Mouse (Mus musculus): ENCODE measurements around the gene Lrp3.
"Not testable (repeated sequence)": the region's sequence is repeated elsewhere in the genome, so short reads cannot be mapped to it uniquely, and the experiment has no call there.

Lrp3 gene

GRCm38 (mm10) chr7:35215225-35215624 is at the start of gene Lrp3:
TSS of gene Lrp3 (minus strand) at chr7:35215498.
- in situ Hi-C loops (cut with MboI; ENCODE audit: low pct_unique_long_range_greater_than_20kb in 1 of 2, low sequenced_read_pairs in 2 of 2, unreplicated experiment in 1 of 2), result no loop called here

DNA sequence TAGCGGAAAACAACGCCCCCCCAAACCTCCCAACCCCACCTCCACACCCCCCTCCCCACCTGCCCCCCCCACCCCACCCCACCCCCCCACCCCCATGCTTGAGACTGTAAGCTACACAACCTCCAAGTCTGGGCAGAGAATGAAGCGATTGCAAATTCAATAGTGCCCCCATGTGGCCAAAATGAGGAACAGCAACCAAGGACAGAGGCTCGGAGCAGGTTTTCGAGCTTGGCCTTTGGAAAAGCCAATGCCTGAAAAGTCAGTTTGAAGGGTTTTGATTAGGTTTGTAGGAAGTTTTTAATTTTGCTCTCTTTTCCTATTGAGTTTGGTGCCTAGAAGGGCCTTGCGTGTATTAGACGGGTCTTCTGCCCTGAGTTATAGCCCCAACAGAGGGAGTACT is 49.4 kb upstream of the Lrp3 start:
- in situ Hi-C loops (cut with MboI; ENCODE audit: low pct_unique_long_range_greater_than_20kb in 1 of 2, low sequenced_read_pairs in 2 of 2, unreplicated experiment in 1 of 2), result no loop called here

GRCm38 (mm10) chr7:35263595-35264489 is 48.5 kb upstream of the Lrp3 start:
- in situ Hi-C loops (cut with MboI; ENCODE audit: low pct_unique_long_range_greater_than_20kb in 1 of 2, low sequenced_read_pairs in 2 of 2, unreplicated experiment in 1 of 2), result no loop called here

DNA sequence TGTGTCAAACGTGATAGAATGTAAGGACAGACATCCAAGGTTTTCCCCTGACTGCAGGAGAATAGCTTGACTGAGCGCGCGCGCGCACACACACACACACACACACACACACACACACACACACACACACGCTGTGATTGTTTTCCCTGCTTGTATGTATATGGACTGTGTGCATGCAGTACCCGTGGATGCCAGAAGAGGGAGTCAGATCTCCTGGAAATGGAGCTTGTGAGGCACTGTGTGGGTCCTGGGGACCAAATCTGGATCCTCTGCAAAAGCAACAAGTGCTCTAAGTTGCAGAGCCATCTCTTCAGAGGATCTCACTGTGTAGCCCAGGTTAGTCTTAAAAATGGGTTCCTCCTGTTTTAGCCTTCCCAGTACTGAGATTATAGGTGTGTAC is 44.1 kb upstream of the Lrp3 start:
- in situ Hi-C loops (cut with MboI; ENCODE audit: low pct_unique_long_range_greater_than_20kb in 1 of 2, low sequenced_read_pairs in 2 of 2, unreplicated experiment in 1 of 2), result no loop called here

GRCm38 (mm10) chr7:35258294-35258693 is 43.0 kb upstream of the Lrp3 start:
- in situ Hi-C loops (cut with MboI; ENCODE audit: low pct_unique_long_range_greater_than_20kb in 1 of 2, low sequenced_read_pairs in 2 of 2, unreplicated experiment in 1 of 2), result no loop called here

DNA sequence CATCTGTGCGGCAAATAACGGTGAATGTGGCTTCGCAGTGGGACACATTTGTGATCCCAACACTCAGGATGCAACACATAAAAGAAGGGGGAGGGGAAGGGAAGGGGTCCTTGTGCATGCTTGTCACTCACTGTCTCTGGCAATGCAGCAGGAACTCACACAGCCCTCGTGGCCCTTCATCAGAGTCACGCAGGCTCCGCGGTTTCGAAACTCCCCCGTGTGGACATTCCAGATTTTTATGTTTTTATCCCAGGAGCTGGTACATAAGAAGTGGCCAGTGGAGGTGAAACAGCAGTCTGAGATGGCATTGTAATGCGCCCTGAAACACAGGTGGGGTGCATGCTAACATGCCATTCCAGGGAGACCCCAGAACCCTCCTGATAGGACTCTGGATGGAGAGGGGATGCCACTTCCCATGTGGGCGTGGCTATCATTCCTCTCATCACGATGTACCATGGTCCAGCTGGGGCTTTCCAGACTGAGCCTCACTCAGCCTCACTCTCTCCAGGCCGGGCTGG is 36.8 kb upstream of the Lrp3 start:
- in situ Hi-C loops (cut with MboI; ENCODE audit: low pct_unique_long_range_greater_than_20kb in 1 of 2, low sequenced_read_pairs in 2 of 2, unreplicated experiment in 1 of 2), result no loop called here

DNA sequence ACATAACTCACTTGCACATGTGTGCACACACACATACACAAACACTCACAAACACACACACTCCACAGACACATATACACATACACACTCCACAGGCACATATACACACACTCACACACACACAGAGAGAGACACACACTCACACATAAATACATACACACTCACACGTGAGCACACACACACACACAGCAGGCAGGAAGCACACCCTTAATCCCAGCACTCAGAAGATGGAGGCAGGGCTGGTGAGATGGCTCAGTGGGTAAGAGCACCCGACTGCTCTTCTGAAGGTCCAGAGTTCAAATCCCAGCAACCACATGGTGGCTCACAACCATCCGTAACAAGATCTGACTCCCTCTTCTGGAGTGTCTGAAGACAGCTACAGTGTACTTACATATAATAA is 22.6 kb upstream of the Lrp3 start:
- in situ Hi-C loops (cut with MboI; ENCODE audit: low pct_unique_long_range_greater_than_20kb in 1 of 2, low sequenced_read_pairs in 2 of 2, unreplicated experiment in 1 of 2), result not testable (repeated sequence)

- in situ Hi-C loops (cut with MboI; ENCODE audit: low pct_unique_long_range_greater_than_20kb in 1 of 2, low sequenced_read_pairs in 2 of 2, unreplicated experiment in 1 of 2), result no loop called here
These were observed 20.0 kb upstream of the Lrp3 start for GRCm38 (mm10) chr7:35235308-35235707.

DNA sequence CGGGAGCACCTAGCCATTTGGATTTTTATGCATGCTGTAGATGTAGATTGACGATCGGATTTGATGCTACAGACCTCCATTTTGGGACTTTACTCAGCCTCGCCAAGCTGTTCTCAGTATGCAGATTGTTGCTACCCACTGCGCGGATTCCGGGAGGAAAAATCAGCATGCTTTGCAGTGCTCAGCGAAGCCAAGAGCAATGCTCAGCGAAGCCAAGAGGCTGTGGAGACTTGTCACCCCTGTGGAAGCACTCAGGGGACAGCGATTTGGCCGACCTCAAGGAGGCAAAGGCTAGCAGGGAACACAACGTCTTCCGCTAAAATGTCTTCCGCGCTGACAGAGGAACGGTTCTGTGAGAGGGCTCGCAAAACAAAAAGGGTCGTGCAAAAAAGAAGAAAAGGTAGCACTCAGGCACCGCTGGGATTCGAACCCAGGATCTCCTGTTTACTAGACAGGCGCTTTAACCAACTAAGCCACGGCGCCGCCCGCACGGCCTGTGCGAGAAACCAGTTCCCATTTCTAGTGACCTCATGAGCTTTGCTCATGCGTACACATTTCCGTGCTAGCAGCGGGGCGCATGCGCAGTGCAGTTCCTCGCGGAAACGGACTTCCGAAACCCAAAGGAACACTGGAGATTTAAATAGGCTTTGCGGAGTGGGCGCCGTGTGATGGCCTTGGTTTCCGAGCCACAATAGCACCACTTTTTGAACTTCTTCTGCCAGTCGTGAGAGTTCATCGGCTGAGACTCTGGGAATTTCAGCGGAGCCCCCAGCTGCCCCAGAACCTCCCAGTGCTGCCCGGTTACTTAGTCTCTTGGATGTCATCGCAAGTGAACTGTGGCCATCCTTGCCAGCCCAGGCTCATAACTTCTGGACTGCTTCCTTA is 19.3 kb upstream of the Lrp3 start:
- in situ Hi-C loops (cut with MboI; ENCODE audit: low pct_unique_long_range_greater_than_20kb in 1 of 2, low sequenced_read_pairs in 2 of 2, unreplicated experiment in 1 of 2), result no loop called here

GRCm38 (mm10) chr7:35233861-35234260 is 18.6 kb upstream of the Lrp3 start:
- in situ Hi-C loops (cut with MboI; ENCODE audit: low pct_unique_long_range_greater_than_20kb in 1 of 2, low sequenced_read_pairs in 2 of 2, unreplicated experiment in 1 of 2), result no loop called here

- in situ Hi-C loops (cut with MboI; ENCODE audit: low pct_unique_long_range_greater_than_20kb in 1 of 2, low sequenced_read_pairs in 2 of 2, unreplicated experiment in 1 of 2), result no loop called here
These were observed 17.6 kb upstream of the Lrp3 start for GRCm38 (mm10) chr7:35232796-35233455.

DNA sequence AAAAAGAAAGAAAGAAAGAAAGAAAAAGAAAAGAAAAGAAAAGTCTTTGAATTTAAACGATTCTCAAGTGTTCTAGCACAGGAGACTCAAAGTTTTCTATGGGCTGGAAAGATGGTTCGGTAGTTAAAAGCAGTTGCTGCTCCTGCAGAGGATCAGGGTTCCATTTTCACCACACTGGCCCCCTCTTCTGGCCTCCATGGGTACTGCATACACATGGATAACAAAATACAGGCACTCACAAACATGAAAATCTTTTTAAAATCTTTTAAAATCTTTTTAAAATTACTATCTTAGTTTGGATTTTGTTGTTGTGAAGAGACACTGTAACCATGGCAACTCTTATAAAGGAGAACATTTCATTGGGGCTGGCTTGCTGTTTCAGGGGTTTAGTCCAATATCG is 15.0 kb upstream of the Lrp3 start:
- in situ Hi-C loops (cut with MboI; ENCODE audit: low pct_unique_long_range_greater_than_20kb in 1 of 2, low sequenced_read_pairs in 2 of 2, unreplicated experiment in 1 of 2), result no loop called here

DNA sequence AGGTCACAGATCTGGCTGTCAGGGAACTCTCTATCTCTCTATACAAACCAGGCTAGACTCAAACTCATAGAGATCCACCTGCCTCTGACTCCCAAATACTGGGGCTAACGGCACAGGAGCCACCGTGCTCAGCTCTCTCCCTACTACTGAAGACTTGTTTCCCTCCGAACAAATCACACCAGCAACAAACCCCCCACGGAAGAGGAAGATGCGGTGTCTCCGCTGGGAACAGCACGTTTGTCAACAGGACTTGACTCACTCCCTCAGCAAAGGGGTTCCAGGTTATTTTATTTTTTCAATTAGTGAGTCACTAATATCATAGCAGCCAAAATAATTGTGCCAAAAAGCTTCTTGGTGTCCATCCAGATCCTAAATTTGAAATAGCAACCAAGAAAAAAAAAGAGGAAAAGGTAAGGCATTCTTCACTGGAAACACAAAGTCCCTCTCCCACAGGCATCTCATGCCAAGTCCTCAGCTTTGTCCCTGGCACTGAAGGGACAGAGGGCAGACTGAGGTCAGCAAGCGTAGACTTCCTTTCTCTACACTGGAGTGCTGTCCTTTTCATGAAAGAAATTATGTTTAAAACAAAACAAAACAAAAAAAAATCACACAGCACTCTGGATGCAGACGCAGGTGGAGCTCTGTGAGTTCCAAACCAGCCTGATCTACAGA is 5.5 kb upstream of the Lrp3 start:
- in situ Hi-C loops (cut with MboI; ENCODE audit: low pct_unique_long_range_greater_than_20kb in 1 of 2, low sequenced_read_pairs in 2 of 2, unreplicated experiment in 1 of 2), result no loop called here

- in situ Hi-C loops (cut with MboI; ENCODE audit: low pct_unique_long_range_greater_than_20kb in 1 of 2, low sequenced_read_pairs in 2 of 2, unreplicated experiment in 1 of 2), result no loop called here
These were observed 433 bp upstream of the Lrp3 start for GRCm38 (mm10) chr7:35215731-35216130.

DNA sequence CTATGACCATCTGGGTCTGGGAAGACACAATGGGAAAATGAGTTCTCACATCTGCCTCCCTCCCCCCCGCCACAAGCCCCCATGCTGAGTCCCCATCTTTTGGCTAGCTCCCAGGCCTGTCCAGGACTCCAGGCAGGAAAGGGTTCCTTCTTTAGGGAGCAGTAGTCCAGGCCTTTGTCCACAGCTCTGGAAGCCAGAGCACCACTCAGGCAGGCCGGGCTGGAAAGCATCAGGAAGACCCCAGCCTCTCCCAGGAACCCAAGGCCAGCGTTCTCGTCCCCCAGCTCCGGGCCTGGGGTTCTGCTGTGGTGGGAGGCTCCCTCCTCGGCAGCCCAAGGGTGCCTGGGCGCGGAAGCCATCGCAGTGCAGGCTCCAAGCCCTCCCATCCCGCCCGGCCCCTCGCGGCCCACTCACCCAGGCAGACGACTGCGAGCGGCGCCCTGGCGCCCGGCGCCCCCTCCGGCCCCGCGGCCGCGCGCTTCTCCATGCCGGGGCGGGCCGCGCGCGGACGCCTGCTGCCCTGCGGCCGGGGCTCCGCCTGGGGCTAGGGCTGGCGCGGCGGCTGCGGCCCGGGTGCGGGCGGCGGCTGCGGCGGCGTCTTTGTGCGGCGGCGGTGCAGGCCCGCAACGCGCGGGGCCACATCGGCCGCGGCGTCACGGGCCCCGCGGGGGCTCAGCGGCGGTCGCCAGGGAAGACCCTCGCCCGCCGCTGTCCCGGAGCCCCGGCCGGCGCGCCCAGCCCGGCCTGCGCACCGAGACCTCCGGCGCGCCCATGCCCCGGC is 666 bp downstream of the Lrp3 start:
- in situ Hi-C loops (cut with MboI; ENCODE audit: low pct_unique_long_range_greater_than_20kb in 1 of 2, low sequenced_read_pairs in 2 of 2, unreplicated experiment in 1 of 2), result no loop called here

- in situ Hi-C loops (cut with MboI; ENCODE audit: low pct_unique_long_range_greater_than_20kb in 1 of 2, low sequenced_read_pairs in 2 of 2, unreplicated experiment in 1 of 2), result no loop called here
These were observed 3.5 kb downstream of the Lrp3 start for GRCm38 (mm10) chr7:35211791-35212190.

DNA sequence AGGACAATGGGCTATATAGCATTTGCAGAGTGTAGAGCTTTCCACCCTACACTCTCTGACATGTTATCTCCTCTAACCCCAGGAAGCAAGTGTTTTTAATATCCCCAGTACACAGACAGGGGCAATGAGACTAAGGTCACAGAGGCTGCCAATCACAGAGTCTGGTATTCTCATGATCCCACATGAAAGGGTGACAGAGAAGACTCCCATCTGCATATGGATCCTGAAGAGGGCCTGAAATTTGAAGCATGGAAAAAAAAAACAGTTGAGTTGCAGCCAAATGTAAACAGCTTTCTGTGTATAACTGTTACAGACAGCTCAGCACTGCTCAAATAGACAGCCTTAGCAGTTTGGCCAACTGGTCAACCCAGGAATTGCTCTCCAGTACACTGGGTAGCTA is 15.5 kb downstream of the Lrp3 start:
- in situ Hi-C loops (cut with MboI; ENCODE audit: low pct_unique_long_range_greater_than_20kb in 1 of 2, low sequenced_read_pairs in 2 of 2, unreplicated experiment in 1 of 2), result no loop called here

All from mouse embryonic stem cell (cell line).